Mouse (Mus musculus): ENCODE results near the gene Olfr1347.

DNA sequence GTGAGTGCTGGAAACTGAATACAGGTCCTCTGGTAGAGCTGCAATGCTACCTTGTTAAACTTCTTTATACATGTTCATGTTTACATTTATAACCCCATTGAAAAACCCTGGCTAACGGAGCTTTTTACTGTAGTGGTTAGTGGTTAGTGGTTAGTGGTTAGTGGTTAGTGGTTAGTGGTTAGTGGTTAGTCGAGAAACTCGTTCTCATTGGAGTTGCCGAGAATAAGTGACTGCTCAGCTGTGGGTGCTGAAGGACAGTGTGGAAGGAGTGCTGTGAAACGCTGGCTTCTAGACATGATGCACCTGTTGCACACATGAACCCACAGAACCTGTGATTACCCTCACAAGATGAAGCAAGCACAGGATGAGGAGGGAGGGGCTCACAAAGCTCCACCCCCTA is 51.8 kb downstream of the Olfr1347 start:
- TF ChIP-seq POLR2A (IDR thresholded peaks at IDR 0.05; ENCODE audit: control insufficient read depth, low read depth, low read length) (no peak), CTCF (IDR thresholded peaks at IDR 0.05; ENCODE audit: control insufficient read depth, insufficient read depth, insufficient replicate concordance, low read depth, low read length) (no peak)

Data from testis, adult 2 months (tissue).